Mouse (Mus musculus) layer of hippocampus, adult 11-12 months (tissue): ENCODE measurements around the gene Atp2b1.

Experiments used
- DNase-seq: peaks from one replicate; pipeline ENCODE4 v3.0.0; 2022; ENCODE audit warnings: low spot score

Atp2b1 gene

DNA sequence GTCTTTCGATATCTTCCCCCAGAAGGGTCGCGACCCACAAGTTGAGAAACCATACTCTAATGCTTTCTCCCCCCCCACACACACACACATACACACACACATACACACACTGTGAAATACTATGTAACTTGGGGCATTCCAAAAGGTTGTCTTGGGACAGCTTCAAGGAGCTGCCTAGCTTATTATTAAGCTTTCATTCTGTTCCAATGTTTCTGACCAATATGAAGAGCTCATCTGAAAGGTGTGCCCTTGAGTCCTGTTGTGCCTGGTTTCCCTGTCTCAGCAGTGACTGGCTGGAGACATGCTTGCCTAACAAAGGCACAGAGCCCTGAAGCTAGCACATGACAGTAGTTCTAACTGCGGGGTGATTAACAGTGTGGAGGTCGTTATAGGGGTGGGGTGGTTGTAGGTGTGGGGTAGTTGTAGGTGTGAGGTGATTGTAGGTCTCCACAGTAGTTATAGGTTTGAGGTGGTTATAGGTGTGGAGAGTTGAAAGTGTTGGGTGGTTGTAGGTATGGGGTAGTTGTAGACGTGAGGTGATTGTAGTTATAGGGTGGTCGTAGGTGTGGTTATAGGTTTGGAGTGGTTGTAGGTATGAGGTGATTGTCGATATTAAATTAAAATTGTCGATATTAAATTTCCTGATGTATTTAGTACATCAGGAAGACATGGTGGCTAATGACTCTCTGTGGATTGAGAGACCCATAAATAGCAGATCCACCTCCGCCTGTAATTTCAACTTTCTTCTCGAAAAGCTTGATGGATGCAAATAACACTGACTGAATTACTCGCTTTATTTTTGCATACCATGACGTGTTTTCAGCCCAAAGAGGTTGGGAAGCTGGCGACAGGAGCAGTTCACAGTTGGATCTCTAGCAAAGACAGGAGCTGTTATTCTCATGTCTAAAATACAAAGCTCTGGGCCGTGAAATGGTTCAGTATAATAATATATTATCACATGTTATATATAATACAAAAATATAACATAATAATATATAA, 119.9 kb downstream of the Atp2b1 start:
- DNase-seq: no peak

DNA sequence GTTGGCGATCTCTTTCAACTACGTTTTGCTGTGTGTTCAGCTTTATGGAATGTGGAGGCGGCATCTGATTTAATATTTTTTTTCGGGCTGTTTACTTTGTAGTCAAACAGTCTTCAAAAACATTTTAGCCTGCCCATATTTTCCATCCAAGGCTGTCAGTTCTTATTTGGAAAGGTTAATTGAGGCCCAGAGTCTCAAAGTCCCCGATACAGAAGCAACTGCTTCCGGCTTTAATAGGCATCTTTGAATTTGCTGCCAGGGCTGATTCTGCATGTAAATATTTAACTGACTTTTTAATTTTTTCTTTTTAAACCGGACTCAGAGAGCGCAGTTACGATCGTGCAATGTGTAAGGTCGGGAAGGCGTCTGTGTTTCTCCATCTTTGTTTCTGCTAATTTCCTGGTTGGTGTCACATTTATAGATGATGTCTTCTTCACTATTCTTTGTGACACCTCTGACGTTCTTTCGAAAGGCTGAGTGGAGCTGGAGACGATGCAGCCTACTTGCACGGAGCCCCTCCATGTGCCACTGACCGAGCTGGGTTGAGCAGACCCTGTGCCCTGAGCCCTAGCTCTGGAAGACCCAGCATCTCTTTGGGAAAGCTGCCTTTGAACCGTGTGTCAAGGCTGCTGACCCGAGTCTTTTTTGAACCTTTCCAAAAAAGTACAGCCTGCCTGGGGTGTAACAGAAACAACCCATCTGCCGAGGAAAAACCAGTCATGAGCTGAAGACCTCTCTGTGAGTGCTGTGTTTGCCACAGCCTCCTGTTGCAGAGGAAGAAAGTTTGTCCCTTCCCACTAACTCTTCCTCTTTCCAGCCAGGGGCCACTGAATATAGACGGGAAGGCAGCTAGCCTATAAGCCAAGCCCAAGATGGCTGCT, 123.2 kb downstream of the Atp2b1 start:
- no peak for DNase-seq

DNA sequence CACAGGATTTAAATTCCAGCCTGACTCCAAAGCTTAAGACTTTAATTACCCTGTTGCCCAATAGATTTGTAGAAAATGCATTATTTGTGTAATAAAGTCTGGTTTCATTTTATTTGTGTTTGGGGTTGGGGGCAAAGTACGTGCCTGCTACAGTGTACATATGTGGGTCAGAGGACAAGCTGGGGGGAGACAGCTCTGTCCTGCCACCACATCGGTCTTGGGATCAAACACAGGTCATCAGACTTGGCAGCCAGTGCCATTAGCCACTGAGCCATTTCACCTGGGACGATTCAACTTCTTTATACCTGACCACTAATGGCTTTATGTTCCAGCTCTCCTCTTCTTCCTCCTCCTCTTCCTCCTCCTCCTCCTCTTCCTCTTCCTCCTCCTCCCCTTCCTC, 124.7 kb downstream of the Atp2b1 start:
- no peak for DNase-seq

DNA sequence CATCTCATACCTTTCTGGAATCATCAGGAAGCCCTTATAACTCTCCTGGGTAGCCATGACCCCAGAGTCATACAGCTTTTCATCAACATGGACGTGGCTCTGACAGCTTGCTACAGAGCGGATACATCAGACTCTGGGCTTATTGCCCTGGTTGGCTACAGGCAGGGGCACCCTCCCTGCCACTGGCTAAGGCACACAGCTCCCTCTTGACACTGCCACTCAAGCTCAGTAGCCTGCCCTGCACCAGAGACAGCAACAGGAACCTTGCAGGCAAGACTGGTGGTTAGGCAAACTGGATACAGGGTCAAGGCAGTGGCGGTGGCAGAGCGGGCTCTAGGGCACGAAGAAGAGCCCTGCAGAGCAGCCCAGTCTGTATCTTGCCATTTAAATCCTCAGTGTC, 126.0 kb downstream of the Atp2b1 start:
- no peak for DNase-seq

DNA sequence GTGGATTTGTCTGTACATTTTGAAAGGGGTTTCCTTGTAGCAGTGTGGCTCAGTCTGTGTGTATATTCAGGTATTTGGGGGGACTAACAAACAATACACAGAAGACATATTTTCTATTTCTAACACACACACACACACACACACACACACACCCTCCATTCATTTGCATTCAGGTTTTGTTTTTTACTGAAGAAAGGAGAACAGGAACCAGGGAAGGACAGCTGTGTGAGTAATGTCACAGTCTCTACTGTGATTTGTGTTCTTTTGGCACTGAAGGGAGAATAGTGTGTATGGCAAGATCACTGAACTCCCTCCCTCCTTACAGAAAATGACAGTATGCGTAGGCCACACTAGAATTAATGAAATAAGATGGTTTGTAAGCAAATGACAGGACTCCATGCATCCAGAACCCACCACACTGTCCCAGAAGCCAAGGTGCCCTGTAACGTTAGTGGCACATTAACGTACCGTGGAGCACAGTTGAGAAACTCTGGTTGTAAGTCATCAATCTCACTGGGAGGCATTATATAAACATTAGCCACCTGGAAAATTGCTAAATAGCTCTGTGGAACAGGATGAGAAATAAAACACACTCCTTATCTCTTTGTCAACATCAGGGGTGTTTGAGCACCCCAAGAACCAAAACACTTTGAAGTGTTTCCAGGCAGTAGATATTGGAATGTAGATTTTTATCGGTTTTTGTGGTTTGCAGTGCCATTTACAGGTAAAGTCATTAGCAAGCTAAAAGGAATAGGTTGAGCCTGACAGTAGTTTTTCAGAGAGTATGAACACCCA, 132.7 kb downstream of the Atp2b1 start:
- no peak for DNase-seq

DNA sequence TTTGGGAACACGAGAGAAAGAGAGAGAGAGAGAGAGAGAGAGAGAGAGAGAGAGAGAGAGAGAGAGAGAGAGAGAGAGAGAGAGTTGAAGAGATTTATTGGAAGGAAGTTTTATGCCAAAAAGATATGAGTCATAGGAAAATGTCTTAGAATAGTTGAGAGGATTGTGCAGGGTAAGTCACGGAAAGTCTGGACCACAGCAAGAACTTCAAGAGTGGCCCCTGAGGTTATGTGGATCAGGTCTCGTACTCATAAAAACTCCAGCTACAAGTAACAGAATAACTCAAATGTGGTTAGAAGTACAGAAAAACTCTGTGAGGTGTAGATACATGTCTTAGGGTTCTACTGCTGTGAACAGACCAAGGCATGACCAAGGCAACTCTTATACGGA, 133.3 kb downstream of the Atp2b1 start:
- no peak for DNase-seq

DNA sequence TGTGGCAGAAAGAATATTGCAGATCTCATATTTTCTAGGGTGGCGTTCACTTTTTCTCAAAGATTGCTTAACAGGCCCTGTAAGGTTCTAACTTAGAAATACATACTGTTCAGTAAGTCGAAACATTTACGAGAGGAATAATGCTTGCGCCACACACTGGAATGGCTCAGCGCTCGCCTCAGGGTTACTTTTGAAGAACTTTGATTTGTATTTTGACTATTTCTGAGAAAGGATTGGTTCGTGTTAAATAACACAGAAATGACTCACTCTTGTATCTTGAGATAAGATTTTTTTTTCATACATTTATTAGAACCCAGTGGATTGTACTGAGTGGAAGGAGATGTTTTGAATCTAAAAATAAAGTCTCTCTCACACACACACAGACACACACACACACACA, 135.9 kb downstream of the Atp2b1 start:
- no peak for DNase-seq

DNA sequence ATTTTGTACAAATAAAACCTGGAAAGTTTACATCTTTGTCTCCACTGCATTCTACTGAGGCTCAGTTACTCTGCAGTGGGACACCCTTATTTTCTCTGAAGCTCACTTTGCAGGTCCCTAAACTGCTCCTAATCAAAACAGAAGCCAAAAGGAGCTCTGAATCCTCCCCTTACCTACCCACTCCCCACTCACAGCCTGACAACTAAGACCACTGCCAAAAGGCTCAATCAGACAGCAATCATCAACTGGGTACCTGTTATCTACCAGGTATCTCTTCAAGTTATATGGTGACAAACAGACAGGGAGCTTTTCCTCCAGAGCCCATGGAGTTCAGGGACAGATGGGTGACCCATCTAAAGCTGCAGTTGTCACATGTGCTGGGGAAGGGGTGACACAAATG, 138.9 kb downstream of the Atp2b1 start:
- DNase-seq: no peak

DNA sequence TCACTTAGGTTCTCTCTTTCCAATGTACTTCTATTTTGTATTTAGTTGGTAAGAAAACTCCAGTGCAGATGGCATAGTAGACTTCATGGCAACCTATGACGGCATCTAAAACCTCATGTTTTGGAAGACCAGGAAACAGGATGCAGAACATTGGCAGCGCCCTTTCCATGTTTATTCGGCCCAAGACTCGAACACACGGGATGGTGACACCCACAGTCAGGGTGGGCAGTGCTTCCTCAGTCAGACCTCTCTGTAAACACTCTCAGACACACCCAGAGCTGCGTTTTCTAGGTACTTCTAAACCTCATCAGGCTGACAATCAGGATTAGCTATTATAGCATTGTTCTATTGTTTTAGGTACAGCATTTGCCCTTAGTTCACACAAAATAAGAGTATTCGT, 146.4 kb downstream of the Atp2b1 start:
- DNase-seq: no peak

DNA sequence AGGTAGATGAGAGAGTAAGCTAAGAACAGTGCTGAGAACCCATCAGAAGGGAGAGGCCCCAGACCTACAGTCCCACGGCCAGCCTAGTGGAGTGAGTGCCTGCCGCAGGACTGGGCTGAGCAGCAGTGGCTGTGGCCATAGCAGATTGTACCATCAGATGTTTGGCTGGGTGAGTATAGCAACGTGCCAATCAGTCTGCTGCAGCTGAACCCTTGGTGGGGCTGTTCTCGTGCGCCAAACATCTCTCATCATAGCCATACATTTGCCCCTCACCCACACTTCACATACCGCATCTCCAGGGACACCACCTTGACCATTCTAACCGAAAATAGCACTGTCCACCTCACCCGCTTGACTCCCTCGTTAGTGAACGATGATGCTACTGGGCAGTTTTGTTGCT, 147.2 kb downstream of the Atp2b1 start:
- DNase-seq: no peak

DNA sequence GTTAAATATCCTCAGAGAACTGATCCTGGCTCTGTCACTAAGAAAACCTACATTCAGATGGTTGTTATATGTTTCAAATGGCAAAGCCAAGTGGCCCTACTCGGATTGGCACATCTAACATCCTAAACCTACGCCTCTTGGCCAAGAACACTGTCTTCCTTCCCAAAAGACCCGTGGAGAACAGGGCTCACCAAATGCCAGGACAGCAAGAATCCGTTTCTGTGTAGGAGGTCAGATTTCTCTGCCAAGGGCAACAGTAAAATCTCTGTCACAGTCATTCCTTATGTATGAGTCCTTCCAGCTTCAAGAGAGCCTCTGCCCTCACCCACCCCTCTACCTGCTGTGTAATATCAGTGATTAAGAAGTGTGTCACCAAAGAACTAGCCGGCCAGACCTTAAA, 148.3 kb downstream of the Atp2b1 start:
- no peak for DNase-seq
